In the genomic region with DNA sequence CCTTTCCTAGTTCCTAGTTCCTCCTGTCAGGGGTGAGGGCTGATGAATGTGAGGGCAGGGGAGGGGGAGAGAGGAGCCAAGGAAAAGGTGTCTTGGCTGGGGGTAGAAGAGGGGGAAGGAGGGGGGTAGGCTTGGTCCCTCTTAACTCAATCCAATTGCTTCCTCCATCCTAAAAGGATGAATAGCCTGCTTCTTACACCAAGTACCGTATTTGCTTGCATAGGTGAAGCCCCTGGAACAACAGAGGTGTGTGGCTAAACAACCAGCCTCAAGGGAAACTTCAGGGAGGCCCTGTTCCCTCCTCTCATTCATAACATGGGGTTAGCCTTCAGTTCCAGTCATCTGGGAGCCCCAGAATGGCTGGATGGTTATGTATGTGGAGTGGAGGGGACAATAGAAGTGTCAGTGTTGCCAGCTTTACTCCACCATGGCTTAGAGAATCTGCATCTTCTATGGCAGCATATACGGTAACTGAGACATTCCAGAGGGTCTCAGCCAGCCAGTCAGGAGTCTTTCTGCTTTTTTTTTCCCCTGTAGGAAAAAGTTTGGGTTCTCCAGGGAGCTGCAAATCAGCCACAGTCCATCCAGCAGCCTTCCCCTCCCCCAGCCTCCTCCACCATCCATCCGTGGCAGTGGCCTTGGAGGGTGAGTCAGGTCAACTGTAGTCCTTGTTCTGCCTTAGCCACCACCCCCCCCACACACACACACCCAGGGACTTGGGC, we compare ENCODE assay signal across 10 mouse cellular contexts.
A peak's percentile ranks its signal among the peaks of the same experiment; 100 is the strongest.
DNase-seq lines count a peak whose midpoint lies in the region.
"Had no signal": no experiment of that assay in that cellular context is flagged by ENCODE, and none has a peak within 500 bp of the region (broad histone marks: within the 10 kb centered on the region; RNA-seq: fewer than 3 reads in every experiment).

No protein-coding gene starts in this region.

- DNase-seq in kidney, postnatal 4 days, result peak; percentile 62 to 75
- DNase-seq in kidney, adult 18-20 months, result no peak
- peak; percentile 80 for DNase-seq in embryo, embryonic 10 days (ENCODE audit: low spot score)
- DNase-seq in hindlimb bud, embryonic 11.5 days (ENCODE audit: extremely low spot score, low read depth, low spot score), result peak; percentile 64
- peak; percentile 20 for DNase-seq in retina, embryonic 14.5 days (ENCODE audit: low spot score)
- no peak for DNase-seq in left cerebral cortex, postnatal 25 days (ENCODE audit: low spot score in 2 of 2)
- DNase-seq in layer of hippocampus, postnatal 36 days, result no peak
- no peak for DNase-seq in layer of hippocampus, adult 18-20 months (ENCODE audit: low spot score in 2 of 2)
- DNase-seq: cerebellum, postnatal 25 days; heart, postnatal 4 days had no signal

- intact Hi-C loops in left cerebral cortex, postnatal 25 days (cut with DNase I), result no loop called here

Comparison
In these comparisons a context has a peak if more than half of its experiments do, and no peak if none do; other contexts are left out.
1. DNase-seq: peak in kidney, postnatal 4 days (2 of 2), embryo, embryonic 10 days (single experiment), hindlimb bud, embryonic 11.5 days (single experiment) and retina, embryonic 14.5 days (single experiment); none in kidney, adult 18-20 months (single experiment), left cerebral cortex, postnatal 25 days (0 of 2), layer of hippocampus, postnatal 36 days (0 of 2) and layer of hippocampus, adult 18-20 months (0 of 2).